Mouse (Mus musculus) brain, adult 2 months (tissue): ENCODE results near the gene Trpm3.
"Not testable (repeated sequence)": the region's sequence is repeated elsewhere in the genome, so short reads cannot be mapped to it uniquely, and the experiment has no call there.

Experiments used
- DNase-seq: peaks from one replicate; pipeline ENCODE4 v3.0.0; 2011; ENCODE audit warnings: low read depth, low spot score

The Trpm3 gene

DNA sequence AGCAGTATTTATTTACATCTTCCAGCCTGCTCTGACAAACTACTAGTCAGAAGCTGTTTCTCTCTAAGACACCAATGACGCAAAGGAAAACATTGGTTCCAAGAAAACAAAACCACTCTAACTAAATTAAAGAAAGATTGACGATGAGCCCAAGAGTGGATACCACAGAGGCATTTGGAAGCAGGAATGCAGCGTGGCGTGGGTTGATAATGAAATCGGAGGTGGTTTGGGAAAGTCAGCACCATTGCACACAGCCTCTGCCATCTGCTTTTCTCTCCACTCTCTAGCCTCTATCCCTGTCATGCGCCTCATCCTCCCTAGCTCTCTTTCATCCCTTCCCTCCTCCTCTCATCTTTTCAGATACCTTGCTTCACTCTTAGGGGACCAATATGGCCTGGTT, 826.6 kb downstream of the Trpm3 start:
- DNase-seq, result peak; percentile 79

GRCm38 (mm10) chr19:22973294-22973693, 834.4 kb downstream of the Trpm3 start:
- peak; percentile 90 for DNase-seq

- DNase-seq, result peak; percentile 67
These were observed 834.9 kb downstream of the Trpm3 start for GRCm38 (mm10) chr19:22973727-22974126.

- no peak for DNase-seq
These were observed 837.0 kb downstream of the Trpm3 start for GRCm38 (mm10) chr19:22975801-22976200.

GRCm38 (mm10) chr19:22977508-22977907, 838.7 kb downstream of the Trpm3 start:
- peak; percentile 47 for DNase-seq

- DNase-seq, result peak; percentile 26
These were observed 839.9 kb downstream of the Trpm3 start for GRCm38 (mm10) chr19:22978763-22979162.

DNA sequence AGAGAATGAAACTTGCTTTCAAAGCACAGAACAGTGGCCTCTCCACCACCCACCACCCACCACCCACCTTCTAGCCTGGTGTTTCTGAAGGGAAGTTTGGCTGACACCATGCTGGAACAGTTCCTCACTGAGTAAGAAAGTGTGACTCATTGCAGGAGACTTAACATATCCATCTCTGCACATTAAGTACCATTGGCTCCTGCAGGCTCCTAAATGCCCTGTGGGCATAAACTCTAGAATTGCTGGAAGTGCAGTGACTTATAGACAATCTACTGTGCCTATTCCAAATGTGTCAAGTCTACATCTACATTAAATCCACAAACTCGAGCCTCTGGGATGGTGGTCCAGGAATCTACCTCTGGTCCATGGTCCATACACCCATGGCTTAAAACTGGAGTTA, 840.3 kb downstream of the Trpm3 start:
- peak; percentile 83 for DNase-seq

GRCm38 (mm10) chr19:22987914-22988313, 849.1 kb downstream of the Trpm3 start:
- peak; percentile 92 for DNase-seq

GRCm38 (mm10) chr19:22993946-22994345, 855.1 kb downstream of the Trpm3 start:
- no peak for DNase-seq

DNA sequence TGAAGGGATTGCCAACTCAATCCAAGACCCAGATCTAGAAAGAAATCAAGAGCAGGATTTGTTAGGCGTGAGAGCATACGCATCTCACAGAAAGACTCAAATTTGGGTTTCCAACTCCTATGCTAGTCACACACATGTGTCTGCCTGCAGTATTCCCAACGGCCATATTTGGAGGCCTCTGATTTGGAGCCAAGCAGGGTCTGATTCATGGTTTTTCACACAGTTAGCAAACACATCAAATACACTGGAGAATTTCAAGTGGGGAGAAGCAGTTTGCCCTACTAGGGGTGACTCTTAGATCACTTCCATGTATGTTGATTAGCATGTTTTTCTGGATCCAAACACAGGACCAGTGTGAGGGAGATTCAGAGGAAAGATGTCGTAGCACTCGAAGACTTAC, 855.7 kb downstream of the Trpm3 start:
- DNase-seq, result no peak

DNA sequence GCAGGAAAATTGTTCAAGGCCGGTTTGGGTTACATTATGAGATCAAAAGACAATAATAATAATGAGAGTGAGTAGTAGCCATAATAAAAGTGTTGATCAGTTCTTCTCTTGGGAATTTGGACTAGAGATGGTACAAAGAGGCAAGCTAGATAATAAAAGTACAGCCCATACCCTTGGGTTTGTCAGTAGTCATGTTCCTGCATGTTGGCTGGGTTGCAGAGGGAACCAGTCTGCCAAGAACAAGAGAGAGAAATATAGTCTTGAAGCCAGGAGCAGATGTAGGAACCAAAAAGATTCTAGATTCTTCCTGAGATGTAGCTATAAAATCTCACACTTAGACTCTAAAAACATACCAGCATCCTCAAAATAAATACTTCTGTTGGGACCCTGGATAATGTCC, 861.4 kb downstream of the Trpm3 start:
- peak; percentile 46 for DNase-seq

DNA sequence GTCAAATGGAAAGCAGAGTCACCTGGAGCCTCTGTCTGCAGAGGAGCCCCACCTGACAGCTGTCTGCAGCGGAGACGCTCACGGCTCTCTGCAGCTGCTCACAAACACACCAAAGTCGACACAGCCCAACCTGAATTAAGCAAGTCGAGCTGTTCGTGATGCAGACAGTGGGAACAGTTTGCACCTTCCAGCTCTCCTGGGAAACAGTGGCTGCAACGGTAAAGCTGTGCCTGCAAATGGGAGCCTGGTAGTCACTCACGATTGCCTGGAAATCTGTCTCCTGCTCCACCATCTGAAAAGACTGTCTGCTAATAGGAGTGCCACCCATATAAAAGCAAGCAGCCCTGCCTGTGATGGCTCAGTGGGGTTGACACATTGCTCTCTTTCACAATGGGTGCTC, 865.0 kb downstream of the Trpm3 start:
- peak; percentile 85 for DNase-seq

DNA sequence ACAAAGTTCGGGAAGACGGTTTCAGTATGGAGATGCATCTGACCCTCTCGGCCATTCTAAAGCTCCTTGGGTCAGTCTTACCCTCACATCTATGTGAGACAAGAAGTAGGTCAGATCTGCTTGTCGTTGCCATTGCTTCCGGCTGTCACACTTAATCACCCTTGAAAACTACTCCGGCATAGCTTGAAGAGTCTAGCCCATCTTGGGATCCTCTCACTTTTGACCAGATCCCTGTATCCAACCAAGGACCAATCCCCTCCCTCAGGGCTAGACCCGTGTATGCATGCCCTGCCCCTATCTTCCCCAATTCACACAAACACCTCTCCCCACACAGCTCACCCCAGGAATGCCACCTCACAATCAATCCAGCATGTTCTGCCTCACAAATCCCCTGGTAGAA, 867.0 kb downstream of the Trpm3 start:
- DNase-seq, result no peak

GRCm38 (mm10) chr19:23006517-23007273, 867.8 kb downstream of the Trpm3 start:
- DNase-seq, result peak; percentile 88

- DNase-seq, result no peak
These were observed 874.8 kb downstream of the Trpm3 start for GRCm38 (mm10) chr19:23013695-23014094.

GRCm38 (mm10) chr19:23015516-23015915, 876.7 kb downstream of the Trpm3 start:
- DNase-seq, result peak; percentile 73

DNA sequence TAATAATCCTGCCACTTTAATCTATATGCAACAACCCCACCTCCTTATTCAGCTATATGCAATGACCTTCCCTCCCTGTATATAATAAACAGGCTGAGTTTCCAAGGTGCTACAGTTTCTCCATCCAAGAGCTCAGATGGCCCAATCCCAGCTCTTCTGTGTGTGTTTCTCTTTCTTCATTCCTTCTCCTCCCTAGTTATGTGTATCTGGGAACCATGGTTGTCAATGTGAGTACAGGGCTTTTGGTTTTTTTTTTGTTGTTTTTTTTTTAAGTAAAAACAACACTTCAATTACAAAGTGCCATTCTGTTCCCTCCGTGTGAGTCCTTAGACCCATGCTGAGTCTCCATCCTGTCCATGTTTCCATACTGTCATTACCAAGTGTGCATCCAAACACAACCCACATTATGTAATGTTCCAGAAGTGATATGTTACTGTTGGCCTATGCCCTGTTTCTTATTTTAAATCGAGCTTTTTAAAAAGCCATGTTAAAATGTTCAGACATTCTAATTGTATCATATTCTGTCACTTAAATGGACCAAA, 879.4 kb downstream of the Trpm3 start:
- peak; percentile 92 for DNase-seq

DNA sequence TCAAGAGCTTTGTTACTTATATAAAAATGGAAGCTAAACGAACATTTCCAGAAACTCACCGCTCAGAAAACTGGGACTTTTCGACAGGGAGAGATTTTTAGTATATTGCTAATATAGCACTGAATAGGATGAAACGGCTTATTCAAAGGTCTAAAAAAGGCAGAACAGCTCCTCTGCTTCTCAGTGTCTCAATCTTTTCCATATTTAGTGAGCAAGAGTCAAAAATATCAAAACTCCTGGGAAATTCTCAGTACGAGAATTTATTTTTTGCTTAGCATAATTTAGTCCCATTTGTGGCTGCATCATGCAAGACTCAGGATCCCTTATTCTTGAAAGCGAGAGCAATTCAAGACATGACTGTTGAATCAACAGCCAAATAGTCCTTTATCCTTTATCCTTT, 884.1 kb downstream of the Trpm3 start:
- DNase-seq, result peak; percentile 60

DNA sequence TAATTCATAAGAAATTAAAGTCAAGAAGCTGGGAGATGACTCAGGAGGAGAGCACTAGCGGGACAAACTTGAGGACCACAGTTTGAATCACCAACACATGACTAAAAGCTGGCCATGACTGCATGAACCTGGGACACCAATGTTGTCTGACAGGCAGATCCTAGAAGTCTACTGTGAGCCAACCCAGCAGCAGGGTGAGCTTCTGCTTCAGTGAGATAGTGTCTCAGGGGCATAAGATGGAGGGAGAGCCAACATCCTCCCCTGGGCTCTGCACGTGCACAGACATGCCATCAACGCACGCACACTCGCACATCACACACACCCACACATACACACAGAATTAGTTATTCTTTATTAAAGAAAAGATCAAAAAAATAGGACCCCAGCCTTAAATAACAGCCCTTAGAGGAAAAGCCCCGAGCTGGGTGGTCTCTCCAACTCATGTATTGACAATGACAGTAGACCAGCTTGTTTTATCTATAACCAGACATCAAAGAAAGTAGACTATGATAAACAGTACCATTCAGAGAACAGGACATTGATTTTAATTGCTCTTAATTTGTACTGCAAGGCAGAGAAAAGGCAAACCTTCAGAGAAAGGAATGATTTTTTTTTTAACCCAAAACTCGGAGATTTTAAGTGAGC, 884.6 kb downstream of the Trpm3 start:
- DNase-seq, result peak; percentile 54

DNA sequence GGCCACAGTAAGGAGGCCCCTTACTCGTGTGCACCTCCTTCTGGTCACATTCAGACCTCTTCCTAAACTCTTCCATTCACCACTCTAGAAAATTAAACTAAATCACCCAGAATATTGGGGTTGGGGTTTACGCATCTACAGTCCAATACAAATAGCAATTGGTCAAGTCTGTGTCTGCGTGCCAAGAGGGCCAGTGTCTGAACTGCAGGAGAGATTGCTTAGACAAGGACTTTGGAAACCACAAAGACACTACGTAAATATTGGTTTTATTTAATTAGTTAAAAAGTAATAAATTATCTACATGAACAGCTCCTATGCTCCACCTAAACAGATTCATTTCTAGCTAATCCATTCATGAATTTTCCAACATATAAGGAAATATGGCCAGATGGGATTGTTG, 886.0 kb downstream of the Trpm3 start:
- no peak for DNase-seq

DNA sequence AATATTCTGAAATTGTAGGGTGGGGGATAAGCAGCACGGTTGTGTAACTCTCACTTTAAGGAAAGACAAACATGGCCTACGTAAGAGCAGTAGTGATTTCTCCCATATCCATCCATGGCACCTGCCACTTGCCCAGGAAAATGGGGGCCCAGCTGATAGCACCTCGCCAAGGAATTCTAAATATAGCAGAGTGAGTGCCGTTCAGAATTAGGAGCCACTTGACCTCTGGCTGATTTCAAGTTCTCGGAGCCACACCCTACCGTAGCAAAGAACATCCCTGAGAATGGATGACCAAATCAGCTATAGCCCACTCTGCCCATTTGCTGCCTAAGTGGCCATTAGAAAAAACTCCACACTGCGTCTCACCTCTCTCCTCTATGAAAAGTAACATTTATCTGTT, 887.6 kb downstream of the Trpm3 start:
- no peak for DNase-seq

DNA sequence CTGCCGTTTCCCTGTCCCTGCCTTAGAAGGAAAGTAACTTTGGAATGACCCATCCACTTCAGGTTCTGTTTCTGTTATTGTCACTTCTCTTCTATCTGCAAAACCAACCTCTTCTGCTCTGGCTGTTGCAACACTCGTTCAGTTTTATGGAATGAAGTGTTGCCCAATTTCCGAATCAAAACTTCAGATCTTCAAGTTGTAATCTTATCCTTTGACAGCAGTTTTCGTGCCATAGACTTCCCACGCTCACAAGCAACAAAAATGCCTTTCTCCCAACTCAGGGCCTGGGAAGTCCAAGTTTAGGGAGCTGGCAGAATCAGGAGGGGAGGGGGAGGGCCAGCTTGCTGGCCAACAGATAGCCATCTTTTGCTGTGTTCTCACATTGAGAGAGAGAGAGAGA, 889.4 kb downstream of the Trpm3 start:
- DNase-seq, result peak; percentile 39

DNA sequence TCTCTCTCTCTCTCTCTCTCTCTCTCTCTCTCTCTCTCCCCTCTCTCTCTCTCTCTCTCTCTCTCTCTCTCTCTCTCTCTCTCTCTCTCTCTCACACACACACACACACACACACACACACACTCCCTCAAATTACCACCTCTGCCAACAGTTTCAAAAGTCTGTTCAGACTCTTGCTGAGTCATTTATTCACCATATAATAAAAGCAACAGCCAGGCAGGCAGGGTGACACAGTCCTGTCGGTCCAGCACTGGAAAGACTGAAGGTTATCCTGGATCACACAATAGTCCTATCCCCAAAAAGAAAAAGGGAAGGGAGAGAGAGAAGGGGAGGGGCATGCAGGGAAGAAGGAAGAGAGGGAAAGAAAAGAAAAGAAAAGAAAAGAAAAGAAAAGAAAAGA, 894.5 kb downstream of the Trpm3 start:
- DNase-seq, result not testable (repeated sequence)
